Mouse (Mus musculus): ENCODE measurements at regions not wholly inside any gene's neighbourhood (a gene's known extent, or its start where the extent isn't known, plus 50 kb on each side); places are given as distances from the start of the nearest gene placed in this dataset.

DNA sequence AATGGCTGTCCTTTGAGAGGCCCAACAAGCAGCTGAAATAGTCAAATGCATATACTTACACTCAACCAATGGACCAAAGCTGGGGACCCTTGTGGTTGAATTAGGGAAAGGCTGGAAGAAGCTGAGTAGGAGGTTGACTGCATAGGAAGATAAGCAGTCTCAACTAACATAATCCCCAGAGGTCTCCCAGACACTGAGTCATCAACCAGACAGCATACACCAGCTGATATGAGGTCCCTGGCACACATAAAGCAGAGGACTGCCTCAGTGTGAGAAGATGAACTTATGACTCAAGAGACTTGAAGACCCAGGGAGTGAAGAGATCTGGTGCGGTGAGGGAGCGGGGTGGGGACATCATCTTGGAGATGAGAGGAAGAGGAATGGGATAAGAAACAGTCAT, 863.8 kb downstream of the Nap1l3 start:
- WGBS, result 100% methylated on average over 2 of the region's 2 CpGs

DNA sequence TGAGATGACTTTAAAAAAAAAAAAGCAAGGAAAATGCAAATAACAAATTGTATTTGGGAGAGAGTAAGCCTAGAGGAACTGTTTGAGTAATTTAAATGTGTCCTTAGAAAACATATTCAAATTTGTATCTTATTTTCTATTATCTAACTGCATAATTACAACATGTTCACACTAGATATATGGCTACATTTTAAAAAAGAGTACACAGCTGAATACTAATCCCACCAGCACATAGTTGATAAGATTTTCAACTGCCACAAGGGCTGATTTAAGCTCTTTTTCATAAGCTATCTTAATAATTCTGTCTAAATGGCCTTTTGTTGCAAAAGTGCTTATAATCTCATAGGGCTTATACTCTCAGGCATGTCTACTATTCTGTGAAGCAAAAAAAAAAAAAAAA, 877.4 kb downstream of the Nap1l3 start:
- H3K27me3 ChIP-seq (ENCODE audit: control insufficient read depth, insufficient read depth, low read length), result no peaks in the 10 kb centered on the region
- no peak overlapping the region for H3K4me2 ChIP-seq (replicated peaks; ENCODE audit: low read depth, low read length)
- ATAC-seq (ENCODE audit: low FRiP score) (no peak), DNase-seq (ENCODE audit: low spot score) (no peak)
- H3K27ac ChIP-seq (ENCODE audit: low read depth, low read length), result no peak overlapping the region
- H3K9ac ChIP-seq (ENCODE audit: low read depth, low read length), result no peak overlapping the region
- H3K36me3 ChIP-seq (ENCODE audit: control insufficient read depth, insufficient read depth, low read length), result no peaks in the 10 kb centered on the region
- no peaks in the 10 kb centered on the region for H3K9me3 ChIP-seq (ENCODE audit: control insufficient read depth, low read length)
- H3K4me1 ChIP-seq (replicated peaks; ENCODE audit: control insufficient read depth, insufficient read depth, low read length), result no peaks in the 10 kb centered on the region
- H3K4me3 ChIP-seq (ENCODE audit: low read depth, low read length), result no peak overlapping the region

More for the DNA sequence above, 863.8 kb downstream of the Nap1l3 start:
- Histone ChIP-seq H3K27me3 (ENCODE audit: control insufficient read depth, insufficient read depth, low read length) (no peaks in the 10 kb centered on the region), H3K9ac (ENCODE audit: low read depth, low read length) (no peak overlapping the region), H3K36me3 (ENCODE audit: control insufficient read depth, insufficient read depth, low read length) (no peaks in the 10 kb centered on the region), H3K4me1 (replicated peaks; ENCODE audit: control insufficient read depth, insufficient read depth, low read length) (no peaks in the 10 kb centered on the region), H3K4me3 (ENCODE audit: low read depth, low read length) (no peak overlapping the region), H3K27ac (ENCODE audit: low read depth, low read length) (no peak overlapping the region), H3K9me3 (ENCODE audit: control insufficient read depth, low read length) (no peaks in the 10 kb centered on the region), H3K4me2 (replicated peaks; ENCODE audit: low read depth, low read length) (no peak overlapping the region)
- no peak for ATAC-seq (ENCODE audit: low FRiP score)
- no peak for DNase-seq (ENCODE audit: low spot score)

DNA sequence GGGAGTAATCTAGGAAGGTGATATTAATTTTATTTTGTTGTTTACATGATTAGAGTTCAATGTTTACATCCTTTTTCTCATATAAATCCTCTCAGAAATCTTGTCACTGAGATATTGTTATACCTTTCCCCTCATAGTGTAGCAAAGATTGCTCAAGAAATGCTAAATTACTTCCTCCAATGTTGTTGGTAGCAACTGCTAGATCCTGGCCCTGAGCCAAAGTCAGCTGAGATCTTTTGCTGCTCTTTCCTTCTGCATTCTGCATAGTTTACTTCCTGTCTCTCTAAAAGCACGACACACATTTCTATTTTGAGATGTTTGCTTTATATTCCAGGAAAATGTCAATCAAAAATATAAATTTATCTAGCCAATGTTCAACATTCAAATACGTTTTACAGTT, 899.5 kb downstream of the Nap1l3 start:
- no peak for ATAC-seq (ENCODE audit: low FRiP score)
- Histone ChIP-seq H3K36me3 (ENCODE audit: control insufficient read depth, insufficient read depth, low read length) (no peaks in the 10 kb centered on the region), H3K9me3 (ENCODE audit: control insufficient read depth, low read length) (no peaks in the 10 kb centered on the region), H3K4me3 (ENCODE audit: low read depth, low read length) (no peak overlapping the region), H3K27ac (ENCODE audit: low read depth, low read length) (no peak overlapping the region), H3K9ac (ENCODE audit: low read depth, low read length) (no peak overlapping the region), H3K4me2 (replicated peaks; ENCODE audit: low read depth, low read length) (no peak overlapping the region), H3K27me3 (ENCODE audit: control insufficient read depth, insufficient read depth, low read length) (no peaks in the 10 kb centered on the region), H3K4me1 (replicated peaks; ENCODE audit: control insufficient read depth, insufficient read depth, low read length) (no peaks in the 10 kb centered on the region)
- WGBS, result 49% methylated on average over 2 of the region's 2 CpGs
- DNase-seq (ENCODE audit: low spot score), result no peak

- Histone ChIP-seq H3K4me3 (ENCODE audit: low read depth, low read length) (no peak overlapping the region), H3K9ac (ENCODE audit: low read depth, low read length) (no peak overlapping the region), H3K27ac (ENCODE audit: low read depth, low read length) (no peak overlapping the region), H3K4me1 (replicated peaks; ENCODE audit: control insufficient read depth, insufficient read depth, low read length) (no peaks in the 10 kb centered on the region), H3K9me3 (ENCODE audit: control insufficient read depth, low read length) (no peaks in the 10 kb centered on the region), H3K27me3 (ENCODE audit: control insufficient read depth, insufficient read depth, low read length) (no peaks in the 10 kb centered on the region), H3K36me3 (ENCODE audit: control insufficient read depth, insufficient read depth, low read length) (no peaks in the 10 kb centered on the region), H3K4me2 (replicated peaks; ENCODE audit: low read depth, low read length) (no peak overlapping the region)
- ATAC-seq (ENCODE audit: low FRiP score), result no peak
- DNase-seq (ENCODE audit: low spot score), result no peak
Measured at GRCm38 (mm10) chrX:121497219-121497618, 900.0 kb downstream of the Nap1l3 start.

DNA sequence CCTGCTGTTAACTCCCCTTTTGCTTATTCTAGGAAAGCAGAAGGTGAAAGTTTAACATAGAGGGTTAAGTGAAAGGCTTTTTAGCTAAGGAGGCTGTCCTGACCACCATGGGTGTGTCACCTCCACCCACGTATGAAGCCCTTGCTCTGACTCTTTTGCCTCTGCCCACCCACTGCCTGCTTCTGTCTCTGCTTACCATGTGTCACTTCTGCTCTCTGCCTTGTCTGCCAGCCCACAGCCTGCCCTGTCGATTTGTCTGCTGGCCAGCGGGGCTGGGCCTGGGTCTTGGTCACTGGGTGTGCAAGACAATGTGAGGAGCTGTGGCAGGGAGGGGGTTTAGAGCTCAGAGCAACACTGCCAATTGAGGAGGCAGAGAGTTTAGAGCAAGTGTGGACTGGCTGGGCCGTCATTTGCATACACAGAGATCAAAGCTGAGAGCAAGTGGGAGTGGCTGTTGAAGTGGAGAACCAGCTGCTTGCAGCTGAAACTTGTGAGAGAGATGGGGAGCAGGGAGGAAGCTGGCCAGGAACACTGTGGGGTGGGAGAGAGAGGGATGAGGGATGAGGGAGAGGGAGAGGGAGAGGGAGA, 917.7 kb downstream of the Nap1l3 start:
- Histone ChIP-seq H3K4me1 (replicated peaks; ENCODE audit: control insufficient read depth, insufficient read depth, low read length) (no peaks in the 10 kb centered on the region), H3K27me3 (ENCODE audit: control insufficient read depth, insufficient read depth, low read length) (no peaks in the 10 kb centered on the region), H3K9ac (ENCODE audit: low read depth, low read length) (no peak overlapping the region), H3K27ac (ENCODE audit: low read depth, low read length) (no peak overlapping the region), H3K36me3 (ENCODE audit: control insufficient read depth, insufficient read depth, low read length) (no peaks in the 10 kb centered on the region), H3K4me3 (ENCODE audit: low read depth, low read length) (no peak overlapping the region), H3K9me3 (ENCODE audit: control insufficient read depth, low read length) (no peaks in the 10 kb centered on the region), H3K4me2 (replicated peaks; ENCODE audit: low read depth, low read length) (no peak overlapping the region)
- WGBS, result 16% methylated on average over 4 of the region's 4 CpGs
- DNase-seq (ENCODE audit: low spot score) (peak; percentile 6), ATAC-seq (ENCODE audit: low FRiP score) (peak; percentile 53)

DNA sequence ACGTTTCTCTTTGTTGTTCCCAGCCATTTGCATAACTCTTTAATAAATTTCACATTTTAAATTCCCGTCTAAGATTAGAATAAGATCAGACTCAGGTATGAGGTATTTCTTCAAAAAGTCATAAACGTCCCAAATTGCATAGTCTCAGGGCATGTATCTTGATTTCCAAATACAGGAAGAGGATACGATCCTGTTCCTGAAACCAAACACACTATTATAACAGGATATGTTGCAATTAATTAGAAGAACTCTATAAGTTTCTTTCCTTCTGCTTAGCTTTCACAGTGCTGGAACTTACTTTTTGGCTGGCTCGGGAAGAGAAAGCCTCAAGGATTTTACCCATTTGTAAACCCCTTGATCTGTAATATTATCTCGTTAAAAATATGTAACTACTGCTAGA, 968.1 kb downstream of the Nap1l3 start:
- ATAC-seq (ENCODE audit: low FRiP score) (no peak), DNase-seq (ENCODE audit: low spot score) (no peak)
- H3K4me3 ChIP-seq (ENCODE audit: low read depth, low read length), result no peak overlapping the region
- H3K27ac ChIP-seq (ENCODE audit: low read depth, low read length), result no peak overlapping the region
- H3K27me3 ChIP-seq (ENCODE audit: control insufficient read depth, insufficient read depth, low read length), result no peaks in the 10 kb centered on the region
- no peaks in the 10 kb centered on the region for H3K36me3 ChIP-seq (ENCODE audit: control insufficient read depth, insufficient read depth, low read length)
- no peak overlapping the region for H3K4me2 ChIP-seq (replicated peaks; ENCODE audit: low read depth, low read length)
- H3K4me1 ChIP-seq (replicated peaks; ENCODE audit: control insufficient read depth, insufficient read depth, low read length), result no peaks in the 10 kb centered on the region
- no peak overlapping the region for H3K9ac ChIP-seq (ENCODE audit: low read depth, low read length)
- 88% methylated on average over 6 of the region's 6 CpGs for WGBS
- no peaks in the 10 kb centered on the region for H3K9me3 ChIP-seq (ENCODE audit: control insufficient read depth, low read length)

Data from hindbrain, embryonic 11.5 days (tissue).